Mouse (Mus musculus) testis, adult 2 months (tissue): Measurements from ENCODE around the gene Rufy2.

Experiments
- CTCF ChIP-seq: fragments of 200-500 bp; IDR thresholded peaks from 2 replicates; pipeline ENCODE4 v1.5.1; 2012; ENCODE audit warnings: low read depth, mild to moderate bottlenecking, inconsistent platforms, low read length, moderate library complexity; ENCODE audit not compliant: control insufficient read depth, insufficient read depth, insufficient replicate concordance
- POLR2A ChIP-seq: fragments of 200-500 bp; IDR thresholded peaks from 2 replicates; pipeline ENCODE4 v1.6.1; 2012; ENCODE audit warnings: low read depth, mild to moderate bottlenecking, inconsistent platforms, low read length, moderate library complexity; ENCODE audit not compliant: control insufficient read depth

DNA sequence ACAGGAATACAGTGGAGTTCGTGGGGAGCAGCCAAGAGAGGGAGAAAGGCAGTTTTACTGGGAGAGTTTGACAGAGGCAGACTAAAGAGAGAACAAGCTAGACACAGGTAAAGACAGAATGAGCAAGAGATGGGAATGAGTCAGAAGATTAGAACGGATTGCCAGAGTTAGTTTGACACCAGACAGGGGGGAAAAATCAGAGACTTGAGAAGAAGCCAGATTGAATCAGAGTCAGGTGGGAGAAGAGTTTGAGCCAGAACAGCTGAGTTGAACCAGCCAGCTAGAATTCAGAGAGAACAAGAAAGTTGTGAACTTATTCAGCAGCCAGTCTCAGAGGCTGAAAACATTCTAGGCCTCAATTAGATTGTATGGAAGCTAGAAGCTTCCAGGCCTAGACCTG, 79.8 kb downstream of the Rufy2 start, which contains the start of gene Pbld1:
- no peak for TF ChIP-seq POLR2A
- no peak for TF ChIP-seq CTCF
